Mouse (Mus musculus) forebrain, embryonic 13.5 days (tissue): ENCODE data around the gene Hoxb9. TPM values are rescaled to one million over a fixed set of nuclear protein-coding genes. Genes with fewer than 3 reads are reported as not detected.

Experiments used
- ATAC-seq: fragments of 200-750 bp; cut with Nextera tagmentation; 2 replicates; pipeline ENCODE4 v1.8.0; 2017
- H3K27ac ChIP-seq: fragments of 300-500 bp; sonication (generic); 2 replicates; pipeline ENCODE4 v1.5.1; 2015; ENCODE audit warnings: inconsistent platforms, mild to moderate bottlenecking, moderate library complexity
- H3K27me3 ChIP-seq: fragments of 300-500 bp; sonication (generic); 2 replicates; pipeline ENCODE4 v1.6.1; 2015; ENCODE audit warnings: mild to moderate bottlenecking, inconsistent platforms
- H3K36me3 ChIP-seq: fragments of 300-500 bp; sonication (generic); 2 replicates; pipeline ENCODE4 v1.6.1; 2015; ENCODE audit warnings: mild to moderate bottlenecking, inconsistent platforms; ENCODE audit not compliant: poor library complexity, severe bottlenecking
- H3K4me1 ChIP-seq: fragments of 300-500 bp; sonication (generic); 2 replicates; pipeline ENCODE4 v1.6.1; 2015; ENCODE audit warnings: inconsistent platforms
- H3K4me2 ChIP-seq: fragments of 300-500 bp; sonication (generic); 2 replicates; pipeline ENCODE4 v1.6.1; 2015; ENCODE audit warnings: inconsistent platforms, mild to moderate bottlenecking, moderate library complexity
- H3K4me3 ChIP-seq: fragments of 300-500 bp; sonication (generic); 2 replicates; pipeline ENCODE4 v1.5.1; 2015; ENCODE audit warnings: mild to moderate bottlenecking, inconsistent platforms
- H3K9ac ChIP-seq: fragments of 300-500 bp; sonication (generic); 2 replicates; pipeline ENCODE4 v1.6.1; 2015; ENCODE audit warnings: mild to moderate bottlenecking, inconsistent platforms
- H3K9me3 ChIP-seq: fragments of 300-500 bp; sonication (generic); replicated peaks from 2 replicates; pipeline ENCODE4 v1.6.1; 2016; ENCODE audit warnings: inconsistent platforms
- WGBS: fragments of 180-500 bp; shearing (Covaris S2); methylation state at CpG from one replicate; pipeline ENCODE4 v1.1.7; 2015; 5-methylcytosine and 5-hydroxymethylcytosine counted together
- polyA plus RNA-seq: library from polyadenylated mRNA; unstranded; fragments of >200 nt; fragmentation: Nextera tagmentation; extraction: Ambion mirVana; gene quantifications from 2 replicates; pipeline ENCODE4 v1.2.1, GENCODE M21; 2015

Gene Hoxb9
- polyA plus RNA-seq, 1 experiment from 2014 or later, result not detected

- ATAC-seq, result no peak
- Histone ChIP-seq H3K36me3 (no peaks in the 10 kb centered on the region), H3K4me2 (no peak overlapping the region), H3K4me1 (peaks cover 7% of the 10 kb centered on the region; the same call in 1 of the 2 replicates), H3K27me3 (peaks cover 100% of the 10 kb centered on the region), H3K4me3 (no peak overlapping the region), H3K9me3 (no peaks in the 10 kb centered on the region), H3K27ac (no peak overlapping the region), H3K9ac (no peak overlapping the region)
- under 1% methylated on average over 64 of the region's 66 CpGs for WGBS
Observed at GRCm38 (mm10) chr11:96298895-96299667, 27.8 kb downstream of the Hoxb9 start.

- Histone ChIP-seq H3K4me1 (peaks cover 7% of the 10 kb centered on the region; the same call in 1 of the 2 replicates), H3K27ac (no peak overlapping the region), H3K36me3 (no peaks in the 10 kb centered on the region), H3K4me3 (no peak overlapping the region), H3K27me3 (peaks cover 100% of the 10 kb centered on the region), H3K4me2 (no peak overlapping the region), H3K9me3 (no peaks in the 10 kb centered on the region), H3K9ac (no peak overlapping the region)
- no peak for ATAC-seq
- WGBS, result 1% methylated on average over 9 of the region's 9 CpGs
Observed at GRCm38 (mm10) chr11:96299781-96300180, 28.5 kb downstream of the Hoxb9 start.

GRCm38 (mm10) chr11:96300354-96301063, 29.3 kb downstream of the Hoxb9 start:
- ATAC-seq, result no peak
- no peak overlapping the region for H3K9ac ChIP-seq
- H3K36me3 ChIP-seq, result no peaks in the 10 kb centered on the region
- H3K27ac ChIP-seq, result no peak overlapping the region
- H3K4me1 ChIP-seq, result peaks cover 7% of the 10 kb centered on the region; the same call in 1 of the 2 replicates
- peaks cover 100% of the 10 kb centered on the region for H3K27me3 ChIP-seq
- no peaks in the 10 kb centered on the region for H3K9me3 ChIP-seq
- WGBS, result 1% methylated on average over 35 of the region's 35 CpGs
- no peak overlapping the region for H3K4me2 ChIP-seq
- no peak overlapping the region; the same call in 1 of the 2 replicates for H3K4me3 ChIP-seq

- Histone ChIP-seq H3K9ac (no peak overlapping the region), H3K27me3 (peaks cover 100% of the 10 kb centered on the region), H3K4me2 (no peak overlapping the region), H3K4me3 (no peak overlapping the region), H3K27ac (no peak overlapping the region), H3K36me3 (no peaks in the 10 kb centered on the region), H3K9me3 (no peaks in the 10 kb centered on the region), H3K4me1 (peaks cover 7% of the 10 kb centered on the region; the same call in 1 of the 2 replicates)
- 2% methylated on average over 10 of the region's 10 CpGs for WGBS
- no peak for ATAC-seq
Observed at GRCm38 (mm10) chr11:96301064-96301431, 29.8 kb downstream of the Hoxb9 start.

- H3K36me3 ChIP-seq, result no peaks in the 10 kb centered on the region
- no peak overlapping the region for H3K4me2 ChIP-seq
- peaks cover 7% of the 10 kb centered on the region; the same call in 1 of the 2 replicates for H3K4me1 ChIP-seq
- H3K9me3 ChIP-seq, result no peaks in the 10 kb centered on the region
- peaks cover 100% of the 10 kb centered on the region for H3K27me3 ChIP-seq
- H3K27ac ChIP-seq, result no peak overlapping the region
- WGBS, result 2% methylated on average over 15 of the region's 15 CpGs
- H3K4me3 ChIP-seq, result no peak overlapping the region
- no peak overlapping the region for H3K9ac ChIP-seq
- ATAC-seq, result no peak
Observed at GRCm38 (mm10) chr11:96301837-96302236, 30.6 kb downstream of the Hoxb9 start.

GRCm38 (mm10) chr11:96302381-96303150, 31.3 kb downstream of the Hoxb9 start:
- H3K4me1 ChIP-seq, result peaks cover 7% of the 10 kb centered on the region; the same call in 1 of the 2 replicates
- H3K4me2 ChIP-seq, result no peak overlapping the region
- no peaks in the 10 kb centered on the region for H3K36me3 ChIP-seq
- no peak for ATAC-seq
- no peak overlapping the region for H3K4me3 ChIP-seq
- peaks cover 100% of the 10 kb centered on the region for H3K27me3 ChIP-seq
- no peak overlapping the region for H3K9ac ChIP-seq
- H3K27ac ChIP-seq, result no peak overlapping the region
- WGBS, result 2% methylated on average over 23 of the region's 23 CpGs
- H3K9me3 ChIP-seq, result no peaks in the 10 kb centered on the region

DNA sequence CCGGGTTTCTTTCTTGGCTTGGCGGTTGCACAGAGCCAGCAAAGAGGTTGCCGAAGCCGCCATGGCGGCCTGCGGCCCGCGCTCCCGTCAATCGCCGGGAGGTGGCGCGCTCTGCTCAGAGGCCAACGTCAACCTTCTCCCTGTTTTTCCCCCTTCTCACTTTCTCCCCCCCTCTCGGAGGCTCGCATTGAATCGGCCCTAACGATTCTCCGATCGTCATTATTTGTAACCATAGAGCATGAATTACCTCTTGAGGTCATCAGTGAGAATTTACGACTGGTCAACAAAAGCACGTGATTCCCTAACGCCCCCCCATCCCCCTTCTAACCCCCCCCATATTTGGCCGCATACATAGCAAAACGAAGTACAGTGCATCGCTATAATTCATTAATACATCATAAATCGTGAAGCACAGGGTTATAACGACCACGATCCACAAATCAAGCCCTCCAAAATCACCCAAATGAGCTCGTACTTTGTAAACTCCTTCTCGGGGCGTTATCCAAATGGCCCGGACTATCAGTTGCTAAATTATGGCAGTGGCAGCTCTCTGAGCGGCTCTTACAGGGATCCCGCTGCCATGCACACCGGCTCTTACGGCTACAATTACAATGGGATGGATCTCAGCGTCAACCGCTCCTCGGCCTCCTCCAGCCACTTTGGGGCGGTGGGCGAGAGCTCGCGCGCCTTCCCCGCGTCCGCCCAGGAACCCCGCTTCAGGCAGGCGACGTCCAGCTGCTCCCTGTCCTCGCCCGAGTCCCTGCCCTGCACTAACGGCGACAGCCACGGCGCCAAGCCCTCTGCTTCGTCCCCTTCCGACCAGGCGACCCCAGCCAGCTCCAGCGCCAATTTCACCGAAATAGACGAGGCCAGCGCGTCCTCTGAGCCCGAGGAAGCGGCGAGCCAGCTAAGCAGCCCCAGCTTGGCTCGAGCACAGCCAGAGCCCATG, 32.2 kb downstream of the Hoxb9 start, which contains the start of gene Hoxb5:
Gene Hoxb5, plus strand, starts transcription at position 186 of the 949 bp plus-strand sequence.
- Histone ChIP-seq H3K4me2 (no peak within 1 kb of the TSS), H3K27me3 (peaks cover 100% of the 10 kb centered on the region), H3K9me3 (no peaks in the 10 kb centered on the region), H3K9ac (no peak within 1 kb of the TSS), H3K4me3 (no peak within 1 kb of the TSS), H3K4me1 (peaks cover 7% of the 10 kb centered on the region; the same call in 1 of the 2 replicates), H3K27ac (no peak within 1 kb of the TSS), H3K36me3 (no peaks in the 10 kb centered on the region)
- ATAC-seq, result no peak
- 1% methylated on average over 69 of the region's 69 CpGs for WGBS

DNA sequence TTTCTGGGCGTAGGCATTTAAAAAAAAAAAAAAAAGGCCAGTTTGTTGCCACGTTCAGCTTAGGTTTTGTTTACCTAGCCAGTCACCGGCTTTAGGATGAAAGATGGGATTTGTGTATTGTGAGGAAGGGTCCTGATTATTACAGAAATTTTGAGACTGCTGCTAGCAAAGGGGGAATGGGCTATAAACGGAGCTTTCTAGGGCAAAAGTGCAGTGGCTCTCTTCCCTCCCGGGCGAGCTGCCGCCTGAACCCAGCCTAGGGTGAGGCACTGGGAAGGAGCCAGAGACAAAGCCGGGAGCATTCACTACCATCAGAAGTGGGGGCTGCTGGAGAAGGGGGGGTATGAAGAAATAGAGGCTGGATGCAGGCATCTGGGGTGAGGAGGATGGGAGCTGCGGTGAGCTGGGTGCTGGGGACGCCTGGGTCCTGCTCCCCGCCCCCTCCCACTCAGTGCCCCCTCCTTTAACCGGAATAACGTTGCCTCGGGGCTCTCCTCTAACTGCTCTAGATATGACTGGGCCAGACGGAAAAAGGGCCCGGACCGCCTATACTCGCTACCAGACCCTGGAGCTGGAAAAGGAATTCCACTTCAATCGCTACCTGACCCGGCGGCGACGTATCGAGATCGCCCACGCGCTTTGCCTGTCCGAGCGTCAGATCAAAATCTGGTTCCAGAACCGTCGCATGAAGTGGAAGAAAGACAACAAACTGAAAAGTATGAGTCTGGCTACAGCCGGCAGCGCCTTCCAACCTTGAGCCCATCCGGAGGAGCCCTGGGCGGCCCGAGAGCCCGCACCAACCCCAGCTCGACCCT, 33.3 kb downstream of the Hoxb9 start:
- Histone ChIP-seq H3K27me3 (peaks cover 100% of the 10 kb centered on the region), H3K4me3 (no peak overlapping the region), H3K4me1 (peaks cover 7% of the 10 kb centered on the region; the same call in 1 of the 2 replicates), H3K36me3 (no peaks in the 10 kb centered on the region), H3K9me3 (no peaks in the 10 kb centered on the region), H3K4me2 (no peak overlapping the region), H3K27ac (no peak overlapping the region), H3K9ac (no peak overlapping the region)
- no peak for ATAC-seq
- 3% methylated on average over 38 of the region's 38 CpGs for WGBS

DNA sequence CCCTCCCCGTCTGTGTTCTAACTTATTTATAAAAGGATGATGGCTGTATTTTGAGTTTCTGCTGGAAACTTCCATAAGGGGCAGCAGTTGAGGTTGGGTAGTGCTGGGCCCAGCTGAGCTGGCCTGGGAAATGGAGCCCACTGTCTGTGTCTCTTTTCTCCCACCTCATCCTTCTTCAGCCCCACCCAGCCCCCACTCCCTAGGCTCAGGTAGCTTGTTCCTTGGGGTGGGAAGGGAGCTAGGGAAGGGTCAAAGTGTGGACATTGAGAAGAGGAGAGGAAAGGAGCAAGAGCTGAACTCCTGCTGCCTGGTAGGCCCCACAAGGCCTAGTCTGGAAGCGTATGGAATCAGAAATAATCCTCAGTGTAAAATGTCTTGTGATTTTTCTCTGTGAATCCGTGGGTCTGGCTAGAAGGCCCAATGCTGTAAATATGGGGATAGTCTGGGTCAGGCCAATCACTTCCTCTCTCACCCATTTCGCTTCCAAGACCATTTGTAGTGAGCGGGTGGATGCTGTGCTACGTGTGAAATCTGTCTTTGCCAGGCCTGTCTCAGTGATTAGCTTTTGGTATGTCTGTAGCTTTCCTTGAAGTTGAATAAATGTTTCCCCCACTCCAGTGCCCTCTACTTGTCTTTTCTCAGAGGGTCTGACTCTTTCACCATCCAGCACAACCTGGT, 34.4 kb downstream of the Hoxb9 start:
- no peak overlapping the region for H3K4me2 ChIP-seq
- peaks cover 100% of the 10 kb centered on the region for H3K27me3 ChIP-seq
- no peak overlapping the region for H3K9ac ChIP-seq
- H3K36me3 ChIP-seq, result no peaks in the 10 kb centered on the region
- no peaks in the 10 kb centered on the region for H3K9me3 ChIP-seq
- H3K4me3 ChIP-seq, result no peak overlapping the region
- H3K4me1 ChIP-seq, result peaks cover 7% of the 10 kb centered on the region; the same call in 1 of the 2 replicates
- WGBS, result 14% methylated on average over 6 of the region's 6 CpGs
- no peak for ATAC-seq
- no peak overlapping the region for H3K27ac ChIP-seq

GRCm38 (mm10) chr11:96306183-96306907, 35.1 kb downstream of the Hoxb9 start:
- WGBS, result 7% methylated on average over 7 of the region's 7 CpGs
- Histone ChIP-seq H3K36me3 (no peaks in the 10 kb centered on the region), H3K9ac (no peak overlapping the region), H3K4me3 (no peak overlapping the region), H3K4me2 (no peak overlapping the region), H3K4me1 (peaks cover 7% of the 10 kb centered on the region; the same call in 1 of the 2 replicates), H3K27ac (no peak overlapping the region), H3K27me3 (peaks cover 100% of the 10 kb centered on the region), H3K9me3 (no peaks in the 10 kb centered on the region)
- ATAC-seq, result no peak
